Mouse (Mus musculus) layer of hippocampus, adult 9-11 months (tissue): ENCODE measurements around the gene Ccnd2.

ENCODE experiments used
- DNase-seq: peaks from one replicate; pipeline ENCODE4 v3.0.0; 2022

Gene Ccnd2

GRCm38 (mm10) chr6:127152106-127152951 lies at the start of gene Ccnd2:
Gene Ccnd2, minus strand, starts transcription at chr6:127152193.
- DNase-seq: peak; percentile 79

GRCm38 (mm10) chr6:127196985-127197384 lies 45.0 kb upstream of the Ccnd2 start:
- no peak for DNase-seq

DNA sequence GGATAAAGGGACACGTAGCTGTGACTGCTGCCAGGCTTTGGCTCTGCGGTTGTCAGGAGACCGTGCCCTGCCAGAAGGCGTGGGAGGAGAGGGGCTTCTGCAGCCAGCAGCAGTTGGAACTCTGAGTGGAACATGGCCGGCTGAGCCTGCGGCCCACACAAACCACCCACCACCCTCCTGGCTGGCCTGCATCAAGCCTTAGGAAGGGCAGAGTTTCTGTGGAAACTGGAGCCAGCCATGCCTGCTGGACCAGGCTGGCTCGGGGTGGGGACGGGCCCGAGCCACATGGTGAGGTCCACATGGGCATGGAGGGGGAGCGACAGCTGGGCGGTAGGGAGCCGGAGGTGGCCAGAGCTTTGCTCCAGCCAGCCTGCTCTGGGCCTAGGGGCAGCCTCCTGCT lies 29.3 kb upstream of the Ccnd2 start:
- peak; percentile 74 for DNase-seq

DNA sequence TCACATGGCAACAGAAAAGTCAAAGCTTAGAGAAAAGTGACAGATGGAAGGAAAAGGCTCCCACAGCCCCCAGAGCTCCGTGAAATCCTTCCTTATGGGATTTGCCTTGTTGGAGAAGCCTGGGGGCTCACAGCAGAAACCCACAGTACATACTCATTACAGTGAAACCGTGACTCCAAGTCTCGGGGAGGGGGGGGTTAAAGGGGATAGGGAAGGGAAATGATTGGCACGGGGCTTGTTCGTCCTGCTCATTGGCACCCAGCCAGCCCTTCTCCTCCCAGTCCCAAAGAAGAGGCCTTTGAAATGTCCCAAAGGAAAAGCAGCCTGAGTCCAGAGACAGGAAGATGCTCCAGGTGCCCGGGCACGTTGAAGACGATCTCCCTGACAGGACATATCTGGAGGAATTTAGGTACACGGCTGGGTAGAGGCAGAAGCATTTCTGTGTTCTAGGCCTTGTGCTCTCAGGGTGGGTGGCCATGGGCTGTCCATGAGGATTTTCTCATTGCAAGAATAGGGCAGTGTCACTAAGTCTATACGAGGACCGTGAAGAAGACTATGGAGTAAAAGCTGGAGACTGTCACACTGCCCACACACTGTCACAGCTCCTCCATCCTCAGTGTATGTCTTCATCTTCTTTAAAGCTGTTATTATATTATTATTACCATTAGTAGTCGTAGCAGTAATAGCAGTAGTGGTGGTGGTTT lies 27.2 kb upstream of the Ccnd2 start:
- DNase-seq: no peak

GRCm38 (mm10) chr6:127177962-127178361 lies 26.0 kb upstream of the Ccnd2 start:
- DNase-seq: no peak

- no peak for DNase-seq
These were observed 25.4 kb upstream of the Ccnd2 start for GRCm38 (mm10) chr6:127177441-127177840.

DNA sequence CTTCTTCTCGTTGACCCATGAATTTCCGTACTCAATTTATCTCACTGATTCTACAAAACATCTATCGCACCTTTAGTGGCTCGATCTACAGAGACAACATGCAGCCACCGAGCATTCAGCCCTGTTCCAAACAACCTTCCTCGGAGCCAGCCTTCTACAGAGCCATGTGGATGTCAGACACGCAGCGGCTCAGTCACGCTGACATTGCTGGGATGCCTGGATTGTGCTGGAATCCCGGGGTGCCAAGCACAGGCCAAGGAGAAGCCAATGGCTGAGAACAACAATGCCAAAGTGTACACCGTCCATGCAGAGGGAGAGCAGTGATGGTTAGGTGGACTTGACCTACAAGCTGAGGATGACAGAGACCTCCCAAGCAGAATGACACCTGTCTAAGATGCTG lies 20.5 kb upstream of the Ccnd2 start:
- no peak for DNase-seq

DNA sequence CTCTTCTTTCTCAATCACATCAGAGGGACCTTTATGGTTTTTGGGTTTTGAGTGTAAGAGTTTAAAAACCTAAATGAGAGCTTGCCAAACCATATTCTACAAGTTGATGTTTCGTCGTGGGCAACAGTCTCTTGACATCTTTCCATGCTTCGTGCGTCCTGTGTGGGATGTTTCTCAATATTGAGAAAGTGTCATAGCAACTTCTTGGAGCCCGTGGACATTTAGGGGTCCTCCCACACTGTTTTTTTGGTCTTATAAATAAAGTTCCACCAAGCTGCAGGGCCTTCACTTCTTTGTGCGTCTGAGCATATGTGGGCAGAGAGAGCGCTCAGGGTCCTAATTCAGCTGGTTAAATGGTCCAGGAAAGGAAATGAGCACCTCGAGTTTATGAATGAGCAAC lies 18.7 kb upstream of the Ccnd2 start:
- DNase-seq: no peak

DNA sequence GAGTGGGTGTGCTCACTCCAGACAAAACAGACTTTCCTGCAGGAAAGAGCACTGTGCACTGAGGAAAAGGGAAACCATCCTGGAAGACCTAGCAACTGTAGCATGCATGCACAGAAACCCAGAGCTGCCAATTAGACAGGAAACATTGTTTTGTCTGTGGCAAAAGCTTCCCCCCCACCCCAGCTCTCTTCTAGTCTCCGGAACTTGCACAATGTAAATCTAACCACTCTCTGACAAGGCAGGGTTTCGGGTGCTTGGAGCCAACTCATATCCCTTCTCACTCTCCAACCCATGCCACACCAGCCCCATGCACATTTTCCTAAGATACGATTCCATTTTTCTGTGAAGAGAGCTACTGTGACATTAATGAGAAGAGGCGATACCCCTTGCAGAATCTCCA lies 13.7 kb upstream of the Ccnd2 start:
- no peak for DNase-seq

DNA sequence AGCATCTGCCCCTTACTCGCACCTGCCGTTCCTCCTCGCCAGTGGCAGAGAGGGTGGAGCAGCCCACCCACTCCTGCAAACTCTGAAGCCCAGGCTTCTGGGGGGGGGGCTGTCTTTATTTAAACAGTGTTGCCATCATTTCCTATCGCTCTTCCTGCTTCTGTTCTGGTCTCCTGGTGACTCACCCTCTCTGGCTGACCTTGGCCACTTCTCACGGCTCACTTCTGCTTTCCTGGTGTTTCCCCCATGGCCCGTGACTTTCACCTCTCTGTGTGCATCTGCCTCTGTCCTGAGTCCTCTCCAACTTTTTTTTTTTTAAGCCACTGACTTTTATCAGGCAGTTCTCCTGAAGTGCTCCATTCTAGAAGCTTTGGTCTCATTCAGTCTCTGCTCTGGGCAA lies 10.8 kb upstream of the Ccnd2 start:
- DNase-seq: peak; percentile 51

DNA sequence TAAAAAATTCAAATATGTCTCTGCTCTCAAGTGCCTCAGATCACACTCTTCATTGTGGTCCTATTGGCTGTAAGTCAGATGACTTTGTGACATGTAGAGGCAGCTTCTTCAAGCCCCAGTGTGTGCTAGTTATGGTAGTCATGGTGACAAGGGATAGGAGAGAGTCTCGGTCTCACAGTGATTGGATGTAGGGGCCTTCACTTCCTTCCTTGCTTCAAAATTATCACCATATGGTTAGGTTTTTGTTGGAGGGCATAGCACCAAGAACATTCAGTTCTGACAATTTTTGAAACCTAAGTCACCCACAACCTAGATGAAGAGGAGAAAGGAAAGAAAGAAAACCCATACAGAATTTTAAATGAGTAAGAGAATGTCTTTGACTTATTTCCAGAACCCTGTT lies 5.3 kb upstream of the Ccnd2 start:
- no peak for DNase-seq

- no peak for DNase-seq
These were observed 3.5 kb upstream of the Ccnd2 start for GRCm38 (mm10) chr6:127155468-127155867.

GRCm38 (mm10) chr6:127154708-127155268 lies 2.8 kb upstream of the Ccnd2 start:
- DNase-seq: no peak

- no peak for DNase-seq
These were observed 2.1 kb upstream of the Ccnd2 start for GRCm38 (mm10) chr6:127153972-127154707.

DNA sequence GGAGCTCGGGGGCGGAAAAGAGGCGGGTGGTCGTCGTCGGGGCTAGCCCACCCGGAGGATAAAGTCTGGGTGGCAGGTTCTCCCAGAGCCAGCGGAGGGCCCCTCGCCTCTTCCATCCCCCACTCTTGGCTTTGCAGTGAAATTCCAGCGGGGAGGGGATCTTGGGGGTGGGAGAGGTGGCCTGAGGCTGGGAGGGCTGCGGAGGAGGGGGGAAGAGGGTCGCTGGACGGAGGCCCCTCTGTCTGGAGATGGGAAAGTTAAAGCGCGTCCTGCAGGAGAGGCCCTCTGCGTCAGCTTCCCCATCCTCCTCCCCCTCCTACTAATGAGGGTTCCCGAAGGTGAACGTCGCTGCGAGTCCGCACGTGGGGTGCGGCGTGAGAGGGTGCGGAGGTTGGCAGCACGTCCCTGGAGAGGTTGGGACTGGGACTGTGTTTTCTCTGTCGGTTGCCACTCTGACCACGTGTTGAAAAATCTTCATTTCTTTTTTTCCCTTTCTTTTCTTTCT lies 1.4 kb upstream of the Ccnd2 start:
- DNase-seq: no peak

DNA sequence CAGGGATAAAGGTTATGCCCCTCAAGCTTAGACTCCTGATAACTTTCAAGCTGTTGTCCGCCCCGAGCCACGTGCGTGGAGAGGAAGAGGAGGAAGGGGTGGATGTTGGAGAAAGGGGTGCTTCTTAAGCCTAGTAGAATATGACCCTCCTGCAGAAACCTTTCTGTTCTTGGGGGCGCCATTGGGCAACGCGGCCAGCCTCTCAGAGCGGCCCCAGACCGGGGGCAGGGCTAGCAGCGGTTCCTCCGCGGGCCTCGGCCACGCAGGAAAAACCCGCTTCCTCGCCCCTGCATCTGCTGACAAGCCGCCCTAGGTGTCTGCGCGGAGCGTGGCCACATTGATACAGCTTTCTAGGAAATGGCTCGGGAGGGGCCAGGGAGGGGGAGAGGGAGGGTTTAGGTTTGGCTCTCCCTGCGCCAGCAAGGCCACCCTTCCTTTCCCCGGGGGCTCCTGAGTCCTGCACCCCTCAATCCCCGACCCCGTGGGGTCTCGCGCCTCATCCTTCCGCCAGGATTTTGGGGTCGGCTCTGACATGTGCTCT lies 358 bp downstream of the Ccnd2 start:
- no peak for DNase-seq

GRCm38 (mm10) chr6:127150663-127151564 lies 1.1 kb downstream of the Ccnd2 start:
- DNase-seq: peak; percentile 74

GRCm38 (mm10) chr6:127149944-127150662 lies 1.9 kb downstream of the Ccnd2 start:
- DNase-seq: no peak

DNA sequence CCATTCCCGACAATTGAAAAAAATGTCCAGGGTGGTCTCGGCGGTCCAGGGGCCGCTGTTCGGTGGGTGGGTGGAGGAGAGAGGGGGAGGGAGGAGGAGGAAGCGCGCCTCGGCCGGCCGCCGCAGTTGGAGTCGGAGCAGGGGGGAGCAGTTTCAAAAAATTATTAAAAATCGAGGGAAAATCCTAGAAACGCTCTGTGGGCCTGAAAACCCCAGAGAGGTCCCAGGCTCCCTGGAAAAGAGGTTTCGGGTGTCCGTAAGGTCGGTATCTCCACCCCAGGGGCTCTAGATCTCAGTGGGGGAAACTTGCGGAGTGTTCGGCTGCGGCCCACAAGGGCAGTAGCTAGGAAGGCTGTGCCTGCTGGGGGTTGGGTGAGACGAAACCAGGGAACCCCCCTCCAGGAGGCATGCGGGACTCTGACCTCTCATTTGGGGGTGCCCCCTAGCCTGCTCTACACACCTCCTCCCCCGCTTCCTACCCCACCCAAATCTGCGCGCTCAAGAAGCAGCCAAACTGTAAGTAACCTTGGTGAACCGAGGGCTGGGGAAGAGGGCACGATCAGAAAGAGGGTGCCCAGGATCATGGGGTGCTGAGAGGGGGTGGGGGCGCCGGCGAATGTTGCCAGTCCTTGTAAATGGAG lies 2.6 kb downstream of the Ccnd2 start:
- DNase-seq: no peak

DNA sequence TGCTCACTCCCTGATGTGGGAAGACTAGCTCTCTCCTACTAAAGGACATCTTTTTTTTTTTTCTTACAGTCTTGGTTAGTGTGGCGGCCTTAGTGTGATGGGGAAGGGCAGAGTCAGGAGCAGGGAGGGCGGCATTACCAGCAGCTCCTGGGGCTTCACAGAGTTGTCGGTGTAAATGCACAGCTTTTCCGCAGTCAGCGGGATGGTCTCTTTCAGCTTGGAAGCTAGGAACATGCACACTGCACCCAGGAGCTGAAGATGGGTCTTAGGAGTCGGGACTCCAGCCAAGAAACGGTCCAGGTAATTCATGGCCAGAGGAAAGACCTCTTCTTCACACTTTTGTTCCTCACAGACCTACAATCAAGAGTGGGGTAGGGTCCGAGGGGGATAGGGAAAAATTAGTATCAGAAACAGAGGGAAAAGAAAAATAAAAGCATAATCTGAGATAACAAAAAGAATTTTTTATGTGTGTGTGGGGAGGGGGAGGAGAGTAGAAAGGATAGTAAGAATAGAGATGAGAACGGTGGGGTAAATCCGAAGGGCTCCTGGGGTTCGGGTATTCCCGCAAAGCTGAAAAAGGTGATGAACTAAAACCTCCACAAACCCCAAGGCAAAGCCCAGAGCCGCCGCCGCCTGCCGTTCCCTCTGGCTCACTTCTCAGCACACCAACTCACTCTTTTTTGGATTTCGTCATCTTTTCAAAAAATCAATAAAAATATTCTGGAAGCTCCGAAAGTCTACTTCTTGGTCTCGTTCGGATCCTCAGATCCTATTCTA lies 3.3 kb downstream of the Ccnd2 start:
- no peak for DNase-seq
